Mouse (Mus musculus) adrenal gland, postnatal 36 days (tissue): ENCODE measurements around the gene Rtn1. TPM values are rescaled to one million over a fixed set of nuclear protein-coding genes. Genes with fewer than 3 reads are reported as not detected.

Experiments
- DNase-seq, 2 experiments: peaks; one replicate each; pipeline ENCODE4 v3.0.0; 2021; ENCODE audit warnings: mixed read lengths in 1 of 2
- total RNA-seq, 2 experiments: library from RNA; stranded (reverse); gene quantifications; 2 replicates each; pipeline ENCODE4 v1.2.3; 2021

Gene Rtn1
- total RNA-seq, 2 experiments from 2014 or later, result 17.5 to 17.7 TPM

- no peak for DNase-seq
Observed at GRCm38 (mm10) chr12:72279129-72279875, 129.6 kb downstream of the Rtn1 start.

GRCm38 (mm10) chr12:72273721-72274414 lies 135.0 kb downstream of the Rtn1 start:
- DNase-seq, result no peak

GRCm38 (mm10) chr12:72267614-72268013 lies 141.2 kb downstream of the Rtn1 start:
- DNase-seq, result no peak

- DNase-seq, result no peak
Observed at GRCm38 (mm10) chr12:72265261-72266228, 143.3 kb downstream of the Rtn1 start.

GRCm38 (mm10) chr12:72263213-72264103 lies 145.4 kb downstream of the Rtn1 start:
- no peak for DNase-seq

GRCm38 (mm10) chr12:72257000-72257399 lies 151.9 kb downstream of the Rtn1 start:
- DNase-seq, result no peak

GRCm38 (mm10) chr12:72253040-72253439 lies 155.8 kb downstream of the Rtn1 start:
- no peak for DNase-seq

- DNase-seq, result no peak
Observed at GRCm38 (mm10) chr12:72251890-72252445, 156.9 kb downstream of the Rtn1 start.

- no peak for DNase-seq
Observed at GRCm38 (mm10) chr12:72244951-72245350, 163.9 kb downstream of the Rtn1 start.

- no peak for DNase-seq
Observed at GRCm38 (mm10) chr12:72242807-72243206, 166.0 kb downstream of the Rtn1 start.

GRCm38 (mm10) chr12:72240506-72240905 lies 168.3 kb downstream of the Rtn1 start:
- DNase-seq, result no peak

GRCm38 (mm10) chr12:72239230-72239894 lies 169.5 kb downstream of the Rtn1 start:
- no peak for DNase-seq

- DNase-seq, result no peak
Observed at GRCm38 (mm10) chr12:72237251-72237650, 171.6 kb downstream of the Rtn1 start.

GRCm38 (mm10) chr12:72236564-72237011 lies 172.3 kb downstream of the Rtn1 start:
- DNase-seq, result peak; percentile 43 to 51

GRCm38 (mm10) chr12:72235621-72236351 lies 173.1 kb downstream of the Rtn1 start:
- no peak for DNase-seq

GRCm38 (mm10) chr12:72234966-72235365 lies 173.9 kb downstream of the Rtn1 start:
- DNase-seq, result no peak

- no peak for DNase-seq
Observed at GRCm38 (mm10) chr12:72234151-72234550, 174.7 kb downstream of the Rtn1 start.

GRCm38 (mm10) chr12:72232826-72233790 lies 175.7 kb downstream of the Rtn1 start:
- no peak for DNase-seq
